Mouse (Mus musculus) cerebellum, postnatal 10 days (tissue): ENCODE results near the gene Cpsf6.

Source experiments
- DNase-seq, 2 experiments: peaks; one replicate each; pipeline ENCODE4 v3.0.0; 2021; ENCODE audit warnings: mixed read lengths in 2 of 2

The Cpsf6 gene

DNA sequence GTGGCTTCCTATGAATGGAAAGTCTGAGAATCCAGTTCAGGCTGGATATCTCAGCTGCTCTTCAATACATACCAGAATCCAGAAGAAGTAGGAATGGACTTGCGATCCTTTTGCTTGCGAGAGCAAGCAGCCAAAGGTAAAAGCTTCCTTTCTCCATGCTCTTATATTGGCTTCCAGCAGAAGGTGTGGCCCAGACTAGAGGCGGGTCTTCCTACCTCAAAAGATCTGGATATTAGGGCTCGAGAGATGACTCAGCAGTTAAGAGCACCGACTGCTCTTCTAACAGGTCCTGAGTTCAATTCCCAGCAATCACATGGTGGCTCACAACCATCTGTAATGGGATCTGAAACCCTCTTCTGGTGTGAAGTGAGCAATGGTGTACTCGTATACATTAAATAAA, at the start of gene Cpsf6:
Cpsf6 (minus strand) TSS at position 108 of the 400 bp plus-strand sequence.
- no peak for DNase-seq

- DNase-seq, result no peak
Measured at GRCm38 (mm10) chr10:117426615-117426969, 46.8 kb upstream of the Cpsf6 start.

GRCm38 (mm10) chr10:117425907-117426614, 46.2 kb upstream of the Cpsf6 start:
- DNase-seq, result no peak

DNA sequence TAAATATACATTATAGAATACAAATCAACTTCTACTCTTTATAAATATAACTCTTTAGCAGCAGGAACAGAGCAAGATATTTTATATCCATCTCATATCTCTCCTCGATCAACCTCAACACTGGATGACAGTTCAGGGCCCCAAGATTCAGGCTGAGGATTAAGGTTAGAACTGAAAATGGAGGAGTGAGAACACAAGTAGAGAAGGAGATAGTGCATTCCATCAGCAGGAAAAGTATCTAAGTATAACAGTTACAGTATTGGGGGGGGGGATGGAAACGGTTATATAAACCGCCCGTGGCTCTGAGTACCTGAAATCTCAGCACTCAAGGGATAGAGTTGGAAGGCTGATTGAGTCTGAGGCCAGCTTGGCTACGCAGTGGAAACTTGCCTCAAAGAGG, 45.2 kb upstream of the Cpsf6 start:
- no peak for DNase-seq

DNA sequence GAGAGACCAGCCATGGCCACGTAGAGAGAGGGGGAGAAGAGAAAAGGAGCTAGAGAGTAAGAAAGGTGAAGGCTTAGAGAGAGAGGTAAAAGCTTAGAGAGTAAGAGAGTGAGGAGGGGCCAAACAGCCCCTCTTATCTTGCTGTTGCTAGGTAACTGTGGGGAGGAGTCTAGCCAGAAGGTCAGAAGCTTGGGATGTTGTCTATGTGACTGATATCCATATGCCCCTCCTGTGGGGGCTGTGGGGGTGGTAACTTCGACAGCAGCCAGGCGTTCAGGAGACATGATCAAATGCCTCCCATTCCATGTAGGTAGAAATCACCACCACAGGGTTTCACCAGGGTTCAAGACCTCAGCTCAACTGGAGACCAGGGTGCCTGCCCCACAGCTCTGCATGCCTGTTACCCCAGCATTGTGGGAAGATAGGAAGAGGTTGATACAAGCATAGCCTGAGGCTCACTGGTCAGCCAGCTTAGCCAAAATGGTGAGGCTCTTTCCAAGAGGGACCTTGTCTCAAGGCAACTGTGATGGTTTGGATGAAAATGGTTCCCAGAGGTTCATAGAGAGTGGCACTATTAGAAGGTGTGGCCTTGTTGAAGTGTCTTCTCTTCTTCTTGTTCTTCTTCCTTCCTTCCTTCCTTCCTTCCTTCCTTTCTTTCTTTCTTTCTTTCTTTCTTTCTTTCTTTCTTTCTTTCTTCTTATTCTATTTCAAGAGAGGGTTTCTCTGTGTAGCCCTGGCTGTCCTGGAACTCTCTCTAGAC, 44.5 kb upstream of the Cpsf6 start:
- DNase-seq, result no peak

- no peak for DNase-seq
Measured at GRCm38 (mm10) chr10:117423025-117424002, 43.5 kb upstream of the Cpsf6 start.

- no peak for DNase-seq
Measured at GRCm38 (mm10) chr10:117422174-117422808, 42.5 kb upstream of the Cpsf6 start.

- DNase-seq, result no peak
Measured at GRCm38 (mm10) chr10:117421283-117422107, 41.7 kb upstream of the Cpsf6 start.

- no peak for DNase-seq
Measured at GRCm38 (mm10) chr10:117420502-117421282, 40.9 kb upstream of the Cpsf6 start.

DNA sequence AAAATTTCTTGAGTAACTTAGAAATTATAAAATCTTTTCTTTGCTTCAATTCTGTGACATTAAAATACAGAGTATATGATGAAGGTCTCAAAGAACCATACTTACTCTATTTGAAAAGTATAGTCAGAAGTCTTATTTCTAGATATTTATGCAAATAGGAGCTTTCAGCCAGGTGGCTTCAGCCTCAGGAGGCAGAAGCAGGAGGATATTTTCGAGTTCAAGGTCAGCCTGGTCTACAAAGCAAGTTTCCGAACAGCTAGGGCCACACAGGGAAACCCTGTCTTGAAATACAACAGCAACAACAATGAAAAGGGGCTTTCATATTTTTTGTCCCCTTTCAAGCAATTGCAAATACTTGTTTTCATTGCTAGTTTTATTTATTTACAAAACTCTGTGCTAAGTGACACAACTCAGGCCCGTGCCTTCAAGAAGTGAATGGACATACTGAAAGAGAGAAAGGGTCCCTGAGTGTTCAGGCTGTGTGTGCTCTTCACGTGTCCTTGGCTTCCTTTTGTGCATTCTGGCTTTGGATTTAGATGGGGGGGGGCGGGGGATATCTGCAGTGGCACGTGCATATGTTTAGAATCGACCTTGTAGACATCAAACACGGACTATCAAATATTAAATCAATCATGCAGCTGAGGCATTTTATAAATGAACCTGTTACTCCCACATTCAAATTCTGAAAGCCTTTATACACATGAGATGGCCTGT, 39.9 kb upstream of the Cpsf6 start:
- DNase-seq, result no peak

DNA sequence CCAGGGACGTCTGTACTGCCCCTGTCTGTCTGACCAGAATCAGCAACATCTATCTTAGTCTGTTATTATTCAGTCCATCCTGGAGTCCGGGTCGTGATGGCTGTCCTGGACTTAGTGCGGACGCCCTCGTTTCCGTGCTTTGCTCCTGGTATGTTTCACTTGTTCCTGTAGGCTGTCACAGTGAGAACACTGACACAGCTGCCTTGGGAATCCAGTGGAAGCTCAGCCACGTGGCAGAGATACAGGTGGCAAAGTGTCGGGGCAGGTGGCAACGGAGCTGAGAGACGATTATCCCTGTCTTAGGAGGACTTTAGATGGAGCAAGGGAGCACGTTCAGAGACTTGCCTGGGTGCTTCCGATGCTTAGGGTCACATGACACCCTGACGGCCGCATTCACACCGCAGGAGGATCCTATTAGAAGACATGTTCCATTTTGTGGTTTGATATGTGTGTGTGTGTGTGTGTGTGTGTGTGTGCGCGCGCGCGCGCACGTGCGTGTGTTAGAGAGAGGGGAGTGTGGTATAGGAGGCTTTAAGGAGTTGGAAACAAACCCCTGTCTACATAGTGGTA, 38.9 kb upstream of the Cpsf6 start:
- peak in 1 of 2 experiments; percentile 15 for DNase-seq

DNA sequence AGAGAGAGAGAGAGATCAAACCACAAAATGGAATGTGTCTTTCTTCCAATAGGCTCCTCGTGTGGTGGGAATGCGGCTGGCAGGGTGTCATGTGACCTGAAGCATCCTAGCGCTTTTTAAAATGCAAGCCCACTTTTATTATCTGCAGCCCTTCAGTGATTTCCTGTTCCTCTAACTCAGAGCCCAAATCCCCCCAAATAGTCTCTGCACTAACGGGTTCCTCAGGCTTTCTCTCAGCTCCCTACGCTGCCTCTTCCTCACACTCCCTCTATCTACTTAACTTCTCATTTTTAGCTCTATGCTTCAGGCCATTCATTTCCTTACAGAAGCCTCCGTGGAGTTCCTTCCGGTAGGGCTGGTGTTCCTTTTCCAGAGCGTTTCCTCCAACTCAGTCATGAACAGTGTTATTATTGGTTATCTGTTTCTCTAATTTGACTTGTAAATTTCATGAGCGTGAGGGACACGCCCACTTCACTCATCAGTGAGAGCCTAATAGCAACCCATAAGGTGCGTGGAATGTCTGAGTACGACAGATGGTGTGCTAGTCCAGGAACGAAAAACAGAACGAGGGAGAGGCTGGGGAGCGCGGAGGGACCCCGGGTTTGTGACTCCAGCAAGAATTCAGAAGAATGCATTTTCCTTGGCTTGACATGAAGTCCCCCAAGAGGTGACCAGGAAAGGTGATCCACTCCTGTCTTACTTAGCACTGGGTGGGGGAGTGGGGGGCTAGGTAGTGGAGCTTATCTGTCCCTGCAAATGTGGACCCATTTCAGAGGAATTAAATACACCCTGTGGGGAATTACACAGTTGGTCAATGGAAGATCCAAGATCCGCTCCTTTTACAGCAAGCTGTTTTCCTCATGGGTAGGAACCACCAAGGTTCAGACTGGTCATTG, 38.2 kb upstream of the Cpsf6 start:
- DNase-seq, result peak; percentile 42 to 48

DNA sequence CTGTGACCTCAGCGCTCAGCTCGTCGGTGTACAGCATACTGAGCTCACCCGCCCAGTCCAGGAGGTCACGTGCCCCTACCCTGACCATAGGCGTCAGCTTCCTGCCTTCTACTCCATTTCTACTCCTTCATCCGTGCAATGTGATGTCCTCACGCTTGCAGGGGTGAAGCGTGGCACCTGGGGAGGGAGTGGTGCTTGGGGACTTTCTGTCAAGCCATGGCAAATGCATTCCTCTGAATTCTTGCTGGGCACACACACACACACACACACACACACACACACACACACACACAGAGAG, 37.6 kb upstream of the Cpsf6 start:
- peak; percentile 10 to 25 for DNase-seq

- DNase-seq, result no peak
Measured at GRCm38 (mm10) chr10:117416636-117417469, 37.0 kb upstream of the Cpsf6 start.

DNA sequence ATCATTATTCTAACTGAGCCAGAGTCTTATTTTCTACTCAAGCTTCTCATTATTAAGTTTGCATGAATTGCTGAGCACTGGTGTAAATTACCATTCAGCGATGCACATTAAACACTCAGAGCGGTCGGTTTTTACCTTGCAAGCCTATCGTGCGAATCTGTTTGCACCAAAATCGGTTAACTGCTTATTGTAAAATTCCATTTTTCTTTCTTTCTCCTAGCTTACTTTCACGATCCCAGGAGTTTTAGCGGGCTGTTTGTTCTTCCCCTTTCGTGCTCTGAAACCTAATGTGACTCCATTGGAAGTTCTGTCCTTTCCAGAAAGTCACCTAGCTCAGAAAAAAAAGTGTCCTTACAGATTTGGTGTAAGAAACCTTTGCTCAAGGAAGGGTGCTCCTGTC, 36.3 kb upstream of the Cpsf6 start:
- no peak for DNase-seq

DNA sequence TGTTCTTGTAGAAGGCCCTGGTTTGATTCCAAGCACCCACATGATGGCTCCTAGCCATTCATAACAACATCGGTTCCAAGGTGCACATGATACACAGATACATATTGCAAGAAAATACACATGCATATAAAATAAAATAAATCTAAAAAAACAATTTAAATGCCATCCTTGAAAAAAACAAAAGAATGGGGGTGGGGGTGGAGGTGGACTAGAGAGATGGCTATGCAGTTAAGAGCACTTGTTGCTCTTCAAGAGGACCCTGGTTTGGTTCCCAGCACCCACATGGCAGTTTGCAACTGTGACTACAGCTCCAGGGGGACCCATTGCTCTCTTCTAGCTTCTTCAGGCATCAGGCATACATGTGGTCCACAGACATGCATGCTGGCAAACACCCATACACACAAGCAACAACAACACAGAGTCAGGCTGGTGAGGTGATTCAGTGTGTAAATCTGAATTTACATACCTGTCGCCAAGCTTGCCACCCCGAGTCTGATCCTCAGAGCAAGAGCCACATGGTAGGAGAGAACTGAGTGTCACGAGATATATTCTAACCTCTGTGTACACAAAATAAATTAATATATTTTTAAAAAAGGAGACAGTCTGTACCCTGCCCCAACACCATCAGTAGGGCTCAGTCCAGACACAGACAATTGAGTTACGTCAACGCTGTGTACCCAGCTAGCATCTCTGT, 35.7 kb upstream of the Cpsf6 start:
- DNase-seq, result no peak

DNA sequence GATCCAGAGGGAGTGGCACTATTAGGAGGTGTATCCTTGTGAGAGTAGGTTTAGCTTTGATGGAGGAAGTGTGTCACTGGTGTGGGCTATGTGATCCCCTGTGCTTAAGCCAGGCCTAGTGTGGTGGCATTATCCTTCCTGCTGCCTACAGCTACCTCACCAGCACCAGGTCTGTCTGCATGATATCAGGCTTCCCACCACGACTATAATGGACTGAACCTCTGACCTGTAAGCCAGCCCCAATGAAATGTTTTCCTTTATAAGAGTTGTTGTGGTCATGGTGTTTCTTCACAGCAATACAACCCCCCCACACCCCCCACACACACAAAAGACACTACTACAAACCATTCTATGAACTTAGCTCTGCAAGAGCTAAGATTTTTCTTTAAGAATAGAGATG, 34.9 kb upstream of the Cpsf6 start:
- DNase-seq, result no peak
